Mouse (Mus musculus): ENCODE results near the gene Ccdc57. TPM values are rescaled to one million over a fixed set of nuclear protein-coding genes. Genes with fewer than 3 reads are reported as not detected.

The Ccdc57 gene
- polyA plus RNA-seq (2021; fragmentation: Nextera tagmentation) = 1.3 and 1.4 TPM in 2 replicates
- long read RNA-seq, experiment 1, transcript Ccdc57-201 (19 exons, 3,403 nt) = major isoform, 5 of 19 reads
- long read RNA-seq, experiment 1, partial matches to known transcripts = 5 of 19 reads
- long read RNA-seq, experiment 1, other reads (novel, unspliced or antisense) = 9 of 19 reads
- long read RNA-seq, experiment 2, partial matches to known transcripts = 1 of 2 reads
- long read RNA-seq, experiment 2, other reads (novel, unspliced or antisense) = 0 of 2 reads

GRCm38 (mm10) chr11:120932564-120933398 lies at the start of gene Ccdc57:
Gene Ccdc57 (minus strand): TSS chr11:120932872.

GRCm38 (mm10) chr11:120948328-120948727 lies 15.7 kb upstream of the Ccdc57 start, which contains the start of gene Slc16a3:
Gene Slc16a3 (plus strand): TSS chr11:120948480.

GRCm38 (mm10) chr11:120823956-120824786 lies 108.5 kb downstream of the Ccdc57 start, which contains the start of gene Fasn:
Gene Fasn (minus strand): TSS chr11:120824547.

GRCm38 (mm10) chr11:120795756-120796613 lies 136.7 kb downstream of the Ccdc57 start, which contains the start of gene Dus1l:
Gene Dus1l (minus strand): TSS chr11:120796403.

GRCm38 (mm10) chr11:120784064-120784791 lies 148.4 kb downstream of the Ccdc57 start, which contains the start of the genes Rfng and Gps1:
Gene Rfng (minus strand): TSS chr11:120784207.
Gene Gps1 (plus strand): TSS chr11:120784272.

Other genes starting within 250 kb of the Ccdc57 start
- gene Cenpx, start 219.1 kb downstream of the Ccdc57 start, polyA plus RNA-seq (2021; fragmentation: Nextera tagmentation) = 82.4 and 87.0 TPM in 2 replicates
- gene Lrrc45, start 218.9 kb downstream of the Ccdc57 start, polyA plus RNA-seq (2021; fragmentation: Nextera tagmentation) = 6.3 and 8.2 TPM in 2 replicates
- gene Rac3, start 211.4 kb downstream of the Ccdc57 start, polyA plus RNA-seq (2021; fragmentation: Nextera tagmentation) = 38.2 and 40.8 TPM in 2 replicates
- 20.5 and 25.7 TPM in 2 replicates for gene Dcxr, start 205.6 kb downstream of the Ccdc57 start, polyA plus RNA-seq (2021; fragmentation: Nextera tagmentation)
- gene Cbr2, start 200.8 kb downstream of the Ccdc57 start, polyA plus RNA-seq (2021; fragmentation: Nextera tagmentation) = 2.0 and 2.1 TPM in 2 replicates
- 0.18 and 1.9 TPM in 2 replicates for gene Hmga1b, start 170.1 kb downstream of the Ccdc57 start, polyA plus RNA-seq (2021; fragmentation: Nextera tagmentation)
- 29.8 and 56.0 TPM in 2 replicates for gene Rfng, start 148.7 kb downstream of the Ccdc57 start, polyA plus RNA-seq (2021; fragmentation: Nextera tagmentation)
- gene Gps1, start 148.6 kb downstream of the Ccdc57 start, polyA plus RNA-seq (2021; fragmentation: Nextera tagmentation) = 203 and 262 TPM in 2 replicates
- gene Dus1l, start 136.5 kb downstream of the Ccdc57 start, polyA plus RNA-seq (2021; fragmentation: Nextera tagmentation) = 32.0 and 44.3 TPM in 2 replicates
- gene Fasn, start 108.3 kb downstream of the Ccdc57 start, polyA plus RNA-seq (2021; fragmentation: Nextera tagmentation) = 25.3 and 31.9 TPM in 2 replicates
- 2.2 and 3.5 TPM in 2 replicates for gene Slc16a3, start 15.6 kb upstream of the Ccdc57 start, polyA plus RNA-seq (2021; fragmentation: Nextera tagmentation)
- 31.1 and 34.1 TPM in 2 replicates for gene Csnk1d, start 58.5 kb upstream of the Ccdc57 start, polyA plus RNA-seq (2021; fragmentation: Nextera tagmentation)
- gene Cd7, start 106.5 kb upstream of the Ccdc57 start, polyA plus RNA-seq (2021; fragmentation: Nextera tagmentation) = 1.8 and 3.6 TPM in 2 replicates
- not detected in 2 replicates for gene Sectm1b, start 130.7 kb upstream of the Ccdc57 start, polyA plus RNA-seq (2021; fragmentation: Nextera tagmentation)
- not detected in 2 replicates for gene Sectm1a, start 148.3 kb upstream of the Ccdc57 start, polyA plus RNA-seq (2021; fragmentation: Nextera tagmentation)
- not detected in 2 replicates for gene Tex19.2, start 185.8 kb upstream of the Ccdc57 start, polyA plus RNA-seq (2021; fragmentation: Nextera tagmentation)
- not detected in 2 replicates for gene Tex19.1, start 213.3 kb upstream of the Ccdc57 start, polyA plus RNA-seq (2021; fragmentation: Nextera tagmentation)
- 0.20 and 0.34 TPM in 2 replicates for gene Uts2r, start 227.4 kb upstream of the Ccdc57 start, polyA plus RNA-seq (2021; fragmentation: Nextera tagmentation)